Mouse (Mus musculus): ENCODE measurements around the gene Senp6.

Senp6 gene

DNA sequence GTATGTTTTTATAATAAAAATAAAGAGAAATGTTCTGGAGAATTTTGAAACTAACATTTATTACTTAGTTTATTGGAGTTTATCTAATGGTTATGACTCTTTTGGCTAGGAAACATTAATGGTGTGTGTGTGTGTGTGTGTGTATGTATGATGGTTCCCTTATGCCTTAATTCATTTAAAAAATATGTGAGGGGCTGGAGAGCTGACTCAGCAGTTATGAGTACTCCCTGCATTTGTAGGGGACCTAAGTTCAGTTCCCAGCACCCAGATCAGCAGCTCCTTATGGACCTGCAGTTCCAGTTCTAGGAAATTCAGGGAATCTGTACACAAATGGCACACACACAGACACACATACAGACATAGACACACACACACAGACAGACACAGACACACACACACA is 104.5 kb downstream of the Senp6 start:
- in situ Hi-C loops (cut with MboI, MseI), result no loop called here

DNA sequence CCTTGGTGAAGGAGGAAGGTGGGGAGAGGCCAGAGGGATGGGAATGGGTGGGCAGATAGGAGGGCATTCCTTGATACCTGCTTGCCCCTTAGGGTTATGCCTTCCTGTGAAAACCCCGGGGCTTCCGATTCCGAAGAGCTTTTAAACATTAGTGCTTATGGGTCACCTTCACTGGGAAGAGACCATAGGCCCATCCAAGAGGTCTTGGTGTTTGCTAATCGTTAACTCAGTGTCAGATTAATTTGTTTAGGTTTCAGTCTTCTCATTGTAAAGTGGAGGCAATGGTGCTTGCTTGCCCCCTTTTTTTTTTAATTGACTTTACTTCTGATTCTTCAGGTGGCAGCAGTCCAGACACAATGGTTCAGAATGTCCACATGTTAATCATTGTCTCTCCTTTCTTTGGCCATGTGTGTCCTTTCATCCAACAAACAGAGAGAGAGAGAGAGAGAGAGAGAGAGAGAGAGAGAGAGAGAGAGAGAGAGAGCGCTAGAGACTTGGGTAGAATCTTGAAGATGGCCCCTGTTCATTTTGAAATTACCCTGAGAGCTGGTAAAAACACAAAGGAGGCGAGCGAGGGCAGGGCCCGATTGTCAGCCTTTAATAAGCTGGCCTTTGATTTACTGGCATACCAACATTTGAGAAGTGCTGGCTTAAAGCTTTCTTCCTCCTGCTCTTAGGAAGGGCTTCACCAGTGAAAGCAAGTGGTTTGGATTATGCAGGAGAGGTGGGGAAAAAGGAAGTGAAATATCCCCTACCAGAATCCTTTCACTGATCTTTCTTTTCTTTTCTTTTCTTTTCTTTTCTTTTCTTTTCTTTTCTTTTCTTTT is 105.9 kb downstream of the Senp6 start:
- in situ Hi-C loops (cut with MboI, MseI), result no loop called here

DNA sequence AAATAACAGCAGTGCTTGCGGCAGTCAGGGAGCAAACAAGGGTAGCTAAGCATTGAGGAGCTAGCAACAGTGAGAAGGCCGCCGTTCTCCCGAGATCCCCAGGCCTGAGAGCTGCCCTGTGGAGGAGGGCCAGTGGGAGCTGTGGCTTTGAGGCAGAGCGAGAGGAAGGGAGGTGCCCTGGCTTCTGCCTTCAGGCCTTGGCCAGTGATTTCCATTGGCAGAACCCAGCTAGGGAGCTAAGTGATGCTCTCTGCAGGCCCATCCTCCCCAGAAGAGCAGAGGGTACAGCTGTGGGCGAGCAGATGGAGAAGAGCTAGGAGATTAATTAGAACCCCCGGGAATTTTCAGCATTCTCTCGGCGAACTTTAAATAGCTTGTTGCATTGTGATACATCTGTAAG is 106.9 kb downstream of the Senp6 start:
- in situ Hi-C loops (cut with MboI, MseI), result no loop called here

DNA sequence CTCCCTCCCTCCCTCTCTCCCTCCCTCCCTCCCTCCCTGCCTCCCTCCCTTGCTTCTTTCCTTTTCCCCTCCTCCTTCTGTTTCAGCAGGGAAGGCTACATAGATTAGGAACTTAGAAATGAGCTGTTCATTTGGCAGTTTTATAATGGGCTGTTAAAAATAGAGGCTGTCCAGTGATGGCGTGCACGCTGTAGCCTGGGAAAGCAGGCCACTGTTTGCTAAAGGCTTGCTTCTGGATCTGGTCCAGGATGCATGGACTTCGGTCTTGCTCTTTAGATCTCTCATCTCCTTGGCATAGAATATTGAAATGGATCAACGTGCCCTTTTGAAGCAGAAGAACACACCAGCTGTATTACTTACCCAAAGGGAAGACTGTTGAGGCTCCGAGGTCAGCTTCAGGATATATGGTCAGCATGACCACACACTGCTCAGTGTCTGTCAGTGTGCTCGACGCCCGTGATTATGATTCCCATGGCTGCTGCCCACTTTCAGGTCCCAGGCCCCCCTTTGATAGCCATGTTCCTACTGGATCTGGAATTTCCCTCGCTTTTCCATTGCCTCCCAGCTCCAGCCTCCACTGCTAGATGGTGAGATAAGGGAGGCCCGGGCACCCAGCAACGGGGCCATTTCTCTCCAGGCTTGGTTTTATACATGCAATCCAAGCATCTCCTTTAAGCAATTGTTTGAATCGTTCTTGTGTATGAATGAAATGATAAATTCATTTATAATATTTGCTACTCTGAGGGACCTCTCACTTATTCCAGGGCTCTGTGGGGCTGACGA is 110.2 kb downstream of the Senp6 start:
- in situ Hi-C loops (cut with MboI, MseI), result no loop called here

DNA sequence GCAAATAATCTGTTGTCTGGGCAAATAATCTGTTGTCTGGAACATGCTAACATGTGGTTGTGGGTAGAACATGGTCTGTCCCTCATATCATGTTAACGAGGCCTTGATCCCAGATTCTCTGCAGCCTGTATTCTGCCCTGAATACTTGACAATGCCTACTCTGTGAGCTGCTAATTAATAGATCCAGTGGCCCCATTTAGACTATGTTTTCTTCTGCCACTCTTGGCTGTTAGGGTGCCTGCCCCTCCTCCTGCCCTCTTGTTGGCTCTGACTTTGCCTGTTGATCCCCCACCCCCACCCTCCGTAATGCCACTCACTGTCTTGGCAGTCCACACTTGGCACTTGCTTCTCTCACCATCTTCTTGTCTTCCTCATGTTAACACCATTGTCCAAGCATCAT is 112.0 kb downstream of the Senp6 start:
- in situ Hi-C loops (cut with MboI, MseI), result no loop called here

DNA sequence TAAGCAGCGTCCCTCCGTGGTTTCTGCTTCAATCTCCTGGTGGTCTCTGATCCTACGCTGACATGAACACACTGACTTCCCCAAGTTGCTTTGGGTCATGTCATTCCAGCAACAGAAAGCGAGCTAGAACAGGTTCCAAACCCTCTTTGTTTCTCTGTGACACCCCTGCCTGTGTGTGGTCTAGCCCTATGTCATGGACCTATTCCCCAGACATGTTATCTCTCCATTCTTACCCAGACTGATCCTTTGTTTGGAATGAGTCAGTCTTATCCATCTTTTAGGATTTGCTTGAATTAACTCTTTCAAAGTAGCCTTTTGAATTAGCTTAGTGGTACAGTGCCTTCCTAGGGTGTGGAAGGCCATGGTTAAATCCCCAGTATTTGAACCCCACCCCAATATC is 113.0 kb downstream of the Senp6 start:
- in situ Hi-C loops (cut with MboI, MseI), result no loop called here

DNA sequence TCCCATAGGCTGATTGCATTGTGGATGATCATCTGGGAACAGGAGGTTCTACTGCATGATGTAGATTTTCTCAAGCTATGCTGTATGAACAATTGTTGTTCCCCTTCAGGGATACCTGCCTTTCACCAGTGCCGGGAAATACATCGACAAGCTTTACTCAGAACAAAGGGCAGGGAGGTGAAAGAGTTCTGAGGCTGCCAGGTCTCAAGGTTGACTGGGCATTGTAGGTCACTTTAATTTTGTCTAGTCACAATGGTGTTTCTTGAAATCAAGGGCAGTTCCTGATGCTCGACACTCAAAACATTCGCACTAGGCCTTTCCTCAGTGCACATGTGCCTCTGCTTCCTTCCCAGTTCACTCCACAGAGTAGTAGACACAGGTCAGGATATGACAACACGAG is 114.1 kb downstream of the Senp6 start:
- in situ Hi-C loops (cut with MboI, MseI), result no loop called here

DNA sequence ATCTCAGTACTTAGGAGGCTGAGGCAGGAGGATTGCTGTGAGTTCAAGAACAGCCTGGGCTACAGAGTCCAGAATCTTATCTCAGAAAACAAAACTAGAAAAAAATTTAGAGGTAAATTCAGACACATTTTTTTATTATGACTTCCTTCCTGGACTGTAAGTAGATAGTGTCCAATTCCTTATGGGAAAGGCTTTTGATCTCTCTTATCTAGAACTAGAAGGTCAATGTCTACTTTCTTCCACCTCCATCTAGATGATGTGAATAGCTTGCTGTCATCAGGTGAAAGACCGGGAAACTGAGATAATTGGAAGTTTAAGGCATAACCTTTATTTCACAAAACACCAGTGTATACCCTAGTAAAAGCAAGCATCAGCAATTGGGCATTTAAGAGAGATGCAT is 115.0 kb downstream of the Senp6 start:
- in situ Hi-C loops (cut with MboI, MseI), result no loop called here

DNA sequence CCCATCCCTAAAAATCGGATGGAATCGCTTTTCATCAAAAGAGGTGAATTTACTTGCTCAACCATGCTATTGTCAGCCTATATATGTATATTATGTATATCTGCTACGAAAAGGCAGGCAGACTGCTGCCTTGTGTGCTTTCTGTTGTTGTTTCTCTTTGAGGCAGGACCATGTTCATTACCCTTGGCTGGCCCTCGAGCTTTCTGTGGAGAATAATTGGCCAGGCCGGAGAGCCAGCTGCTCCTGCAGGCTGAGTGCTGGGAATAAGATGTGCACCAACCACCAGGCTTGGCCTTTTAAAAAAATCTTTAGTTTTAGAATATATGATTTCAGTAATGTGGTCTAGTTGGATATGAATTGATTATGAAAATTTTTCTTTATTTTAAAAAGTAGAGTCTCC is 117.4 kb downstream of the Senp6 start:
- in situ Hi-C loops (cut with MboI, MseI), result no loop called here

DNA sequence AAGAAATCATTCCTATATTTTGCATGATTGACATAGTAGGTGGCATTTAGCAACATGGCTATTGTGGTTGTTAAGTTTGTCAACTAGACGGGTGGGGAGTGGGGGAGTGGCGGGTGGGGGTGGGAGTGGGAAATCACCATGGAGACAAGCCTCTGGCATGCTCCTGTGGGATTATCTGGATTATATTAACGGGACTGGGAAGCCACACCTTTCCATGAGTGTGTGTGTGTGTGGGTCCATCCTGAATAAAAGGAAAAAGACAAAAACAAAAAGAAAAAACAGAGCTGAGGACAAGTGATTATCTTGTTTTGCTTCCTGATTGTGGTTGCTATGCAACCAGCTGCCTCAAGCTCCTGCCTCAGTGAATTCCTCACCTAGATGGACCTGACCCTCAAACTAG is 119.0 kb downstream of the Senp6 start:
- in situ Hi-C loops (cut with MboI, MseI), result no loop called here

DNA sequence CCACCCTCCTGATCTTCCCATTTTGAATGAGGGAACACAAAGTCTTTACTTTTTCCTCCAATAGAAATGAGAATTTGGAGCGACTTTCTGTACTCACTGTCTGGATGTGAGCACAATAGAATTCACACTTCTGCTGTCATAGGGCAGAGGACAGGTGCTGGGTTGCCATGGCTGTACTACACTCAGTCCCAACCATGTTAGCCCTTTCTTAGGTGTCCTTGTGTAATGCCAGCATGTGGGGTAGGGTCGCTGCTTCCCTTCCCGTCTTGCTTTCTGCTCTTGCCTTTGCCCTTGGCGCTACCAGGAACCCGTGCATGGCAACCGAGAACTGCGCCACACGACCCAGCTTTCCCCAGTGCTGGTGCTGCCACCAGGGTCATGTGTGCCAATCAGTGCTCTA is 120.0 kb downstream of the Senp6 start:
- in situ Hi-C loops (cut with MboI, MseI), result no loop called here

DNA sequence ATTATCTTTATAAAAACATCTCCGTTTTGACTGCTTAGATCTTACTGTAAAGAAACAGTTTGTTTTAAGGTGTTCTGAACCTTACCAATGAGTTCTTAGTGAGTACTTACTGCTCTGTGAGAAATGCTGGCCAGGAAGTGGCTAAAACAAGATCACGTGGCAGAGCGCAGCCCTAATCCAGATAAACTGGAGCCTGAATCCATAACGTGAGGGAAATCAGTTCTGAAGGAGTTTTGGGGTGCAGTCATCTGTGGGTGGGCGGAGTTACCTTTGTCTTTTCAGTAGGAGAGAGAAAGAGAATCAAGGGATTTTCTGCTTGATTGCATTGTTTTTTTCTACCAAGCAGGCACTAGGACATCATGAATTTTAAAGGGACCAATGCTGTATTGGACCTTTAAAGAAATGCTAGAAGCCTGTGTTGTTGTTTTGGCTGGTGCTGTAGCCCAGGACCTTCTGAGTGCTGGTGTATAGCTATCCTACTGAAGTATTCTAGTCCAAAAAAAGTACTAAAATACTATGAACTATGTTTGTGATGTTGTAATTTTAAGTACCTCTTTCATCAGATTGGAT is 121.7 kb downstream of the Senp6 start:
- in situ Hi-C loops (cut with MboI, MseI), result no loop called here

DNA sequence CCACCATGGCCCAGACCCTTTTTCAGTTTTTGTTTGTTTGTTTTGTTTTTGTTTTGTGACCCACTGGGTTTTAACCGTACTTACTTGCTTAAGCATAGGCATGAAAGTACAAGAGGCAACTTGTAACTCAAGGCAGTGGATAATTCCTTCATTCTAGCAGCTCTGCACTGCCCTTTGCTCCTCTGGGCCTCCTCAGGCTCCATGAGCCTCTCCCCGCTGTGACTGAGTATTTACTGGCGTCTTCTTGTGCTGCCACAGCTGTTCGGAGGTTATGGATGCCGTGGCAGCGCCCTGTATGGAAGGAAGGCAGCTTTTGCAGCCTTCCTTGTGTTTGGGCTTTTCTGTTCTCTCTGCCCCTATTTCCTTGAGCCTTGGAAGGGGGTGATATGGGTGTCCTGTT is 124.5 kb downstream of the Senp6 start:
- in situ Hi-C loops (cut with MboI, MseI), result no loop called here

DNA sequence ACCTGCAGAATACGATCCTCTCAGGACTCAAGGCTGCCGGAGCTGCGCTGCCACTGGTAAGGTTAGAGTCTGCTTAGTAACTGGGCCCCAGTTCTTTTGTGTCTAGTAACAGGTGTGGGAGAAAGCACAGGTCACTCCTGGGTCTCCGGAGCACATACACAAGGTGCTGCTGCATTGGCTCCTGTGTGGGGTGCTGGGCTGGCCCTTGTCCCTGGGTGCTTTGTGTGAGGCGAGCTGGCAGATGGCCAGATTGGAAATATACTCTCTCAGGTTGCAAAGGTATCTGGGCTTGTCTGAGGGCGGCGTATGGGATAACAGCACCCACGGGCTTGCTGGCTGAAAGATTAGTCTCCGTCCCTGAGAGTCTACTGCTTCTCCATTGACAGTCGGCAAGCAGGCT is 125.6 kb downstream of the Senp6 start:
- in situ Hi-C loops (cut with MboI, MseI), result no loop called here

DNA sequence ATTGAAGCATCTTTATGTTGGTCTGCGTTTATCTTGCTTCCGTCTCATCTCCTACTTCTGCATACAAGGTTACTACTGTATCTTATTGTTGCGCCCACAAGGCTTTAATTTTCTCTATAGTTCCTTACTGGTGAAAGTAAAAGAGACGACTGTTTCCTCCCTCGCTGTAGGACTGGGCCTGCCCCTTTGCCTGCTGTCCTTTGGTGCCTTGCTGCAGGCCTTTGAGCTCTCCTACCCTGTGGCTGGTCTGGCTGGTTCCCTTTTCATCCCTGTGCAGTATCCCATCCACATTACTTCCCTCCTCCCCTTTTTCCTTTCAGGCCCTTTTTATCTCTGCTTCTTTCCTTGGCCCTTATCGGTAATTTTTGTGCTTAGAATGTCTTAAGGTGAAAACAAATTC is 127.7 kb downstream of the Senp6 start:
- in situ Hi-C loops (cut with MboI, MseI), result no loop called here
